Mouse (Mus musculus): Measurements from ENCODE around the gene Atad3a. TPM values are rescaled to one million over a fixed set of nuclear protein-coding genes. Genes with fewer than 3 reads are reported as not detected.
"Not testable (repeated sequence)": the region's sequence is repeated elsewhere in the genome, so short reads cannot be mapped to it uniquely, and the experiment has no call there.

The Atad3a gene
- polyA plus RNA-seq, 1 experiment from 2014 or later: 26.1 TPM

DNA sequence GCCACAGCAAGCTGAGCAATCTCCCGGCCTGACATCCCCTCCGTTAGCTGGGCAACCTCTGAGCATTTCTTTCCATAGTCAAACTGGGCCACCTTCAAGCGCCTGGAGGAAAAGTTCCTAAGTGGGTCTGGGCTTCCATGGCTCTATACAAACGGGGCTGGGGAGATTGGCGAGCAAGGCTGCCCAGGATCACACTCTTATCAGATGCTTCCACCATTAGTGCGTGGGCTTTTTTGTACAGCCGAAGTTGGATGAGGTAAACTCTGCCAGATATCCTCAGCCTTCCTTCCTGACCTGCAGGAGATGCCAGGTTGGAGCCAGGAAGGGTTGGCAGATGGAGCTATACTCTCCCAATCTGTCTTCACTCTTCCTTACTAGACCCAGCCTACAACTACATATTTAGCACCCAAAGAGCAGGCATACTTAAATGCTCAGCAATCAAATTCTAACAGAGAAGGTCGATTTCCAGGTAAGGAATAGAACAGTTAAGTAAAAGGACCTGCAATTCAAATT is 14.8 kb downstream of the Atad3a start:
- Histone ChIP-seq H3K9me3 (ENCODE audit: low read length) (no peaks in the 10 kb centered on the region), H3K27ac (ENCODE audit: low read length) (no peak overlapping the region), H3K27me3 (replicated peaks; ENCODE audit: insufficient read depth, low read length) (no peaks in the 10 kb centered on the region), H3K36me3 (ENCODE audit: insufficient read depth, low read length) (peaks cover 30% of the 10 kb centered on the region; the same call in 1 of the 2 replicates), H3K4me1 (ENCODE audit: insufficient read depth, low read depth, low read length) (no peaks in the 10 kb centered on the region), H3K4me3 (ENCODE audit: low read depth, low read length) (no peak overlapping the region), H3K4me2 (replicated peaks; ENCODE audit: low read depth, low read length) (no peak overlapping the region), H3K9ac (replicated peaks; ENCODE audit: low read depth) (no peak overlapping the region)
- ATAC-seq: no peak
- DNase-seq (ENCODE audit: low spot score): no peak
- 83% methylated on average over 8 of the region's 8 CpGs for WGBS
- TF ChIP-seq CTCF (IDR thresholded peaks at IDR 0.05): no peak
- TF ChIP-seq EP300 (IDR thresholded peaks at IDR 0.05): no peak

DNA sequence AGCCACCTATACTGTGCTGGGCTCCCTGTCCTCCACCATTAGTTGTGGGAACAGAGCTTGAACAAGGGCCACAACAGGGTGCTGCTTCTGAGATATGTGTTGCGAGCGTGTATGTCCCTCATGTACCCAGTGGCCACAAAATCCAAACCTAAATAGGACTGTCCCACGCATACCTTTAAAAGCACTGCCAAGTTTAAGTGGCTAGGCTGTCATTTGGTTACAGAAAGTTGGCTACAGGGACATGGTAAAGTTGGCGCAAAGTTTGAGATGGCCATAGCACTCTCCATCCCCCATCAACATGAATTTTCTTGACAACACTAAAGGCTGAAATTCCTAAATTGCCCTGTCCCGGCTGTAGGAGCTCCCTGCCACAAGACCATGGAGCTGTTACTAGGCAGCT is 15.8 kb downstream of the Atad3a start:
- Histone ChIP-seq H3K36me3 (ENCODE audit: insufficient read depth, low read length) (peaks cover 30% of the 10 kb centered on the region; the same call in 1 of the 2 replicates), H3K27ac (ENCODE audit: low read length) (no peak overlapping the region), H3K9ac (replicated peaks; ENCODE audit: low read depth) (no peak overlapping the region), H3K4me3 (ENCODE audit: low read depth, low read length) (no peak overlapping the region), H3K4me2 (replicated peaks; ENCODE audit: low read depth, low read length) (no peak overlapping the region), H3K9me3 (ENCODE audit: low read length) (no peaks in the 10 kb centered on the region), H3K4me1 (ENCODE audit: insufficient read depth, low read depth, low read length) (no peaks in the 10 kb centered on the region), H3K27me3 (replicated peaks; ENCODE audit: insufficient read depth, low read length) (no peaks in the 10 kb centered on the region)
- DNase-seq (ENCODE audit: low spot score): no peak
- 93% methylated on average over 5 of the region's 5 CpGs for WGBS
- TF ChIP-seq EP300 (IDR thresholded peaks at IDR 0.05) (no peak), CTCF (IDR thresholded peaks at IDR 0.05) (no peak)
- no peak for ATAC-seq

DNA sequence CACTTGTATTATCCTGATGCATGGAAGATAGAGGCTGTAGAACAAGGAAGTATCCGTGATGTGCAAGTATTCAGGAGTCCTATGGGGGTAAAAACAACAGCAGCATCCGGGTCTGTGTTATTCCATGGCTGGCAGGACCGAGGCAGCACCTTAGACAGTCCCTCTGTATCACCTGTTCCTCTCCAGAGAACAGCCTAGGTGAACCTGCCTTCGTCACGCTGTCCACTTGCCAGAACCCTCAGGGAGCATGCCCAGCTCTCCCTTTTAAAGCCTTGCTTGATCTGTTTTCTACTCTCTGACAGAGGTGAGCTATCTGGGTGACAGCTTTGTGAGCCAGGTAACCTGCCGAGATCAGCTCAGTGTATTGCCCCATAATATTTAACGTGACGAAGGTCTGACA is 16.4 kb downstream of the Atad3a start:
- H3K27me3 ChIP-seq (replicated peaks; ENCODE audit: insufficient read depth, low read length): no peaks in the 10 kb centered on the region
- H3K4me1 ChIP-seq (ENCODE audit: insufficient read depth, low read depth, low read length): no peaks in the 10 kb centered on the region
- TF ChIP-seq EP300 (IDR thresholded peaks at IDR 0.05) (no peak), CTCF (IDR thresholded peaks at IDR 0.05) (no peak)
- ATAC-seq: no peak
- no peak overlapping the region for H3K4me2 ChIP-seq (replicated peaks; ENCODE audit: low read depth, low read length)
- 86% methylated on average over 8 of the region's 8 CpGs for WGBS
- H3K4me3 ChIP-seq (ENCODE audit: low read depth, low read length): no peak overlapping the region
- H3K9me3 ChIP-seq (ENCODE audit: low read length): no peaks in the 10 kb centered on the region
- no peak overlapping the region for H3K27ac ChIP-seq (ENCODE audit: low read length)
- peaks cover 23% of the 10 kb centered on the region; the same call in 1 of the 2 replicates for H3K36me3 ChIP-seq (ENCODE audit: insufficient read depth, low read length)
- DNase-seq (ENCODE audit: low spot score): no peak
- no peak overlapping the region for H3K9ac ChIP-seq (replicated peaks; ENCODE audit: low read depth)

DNA sequence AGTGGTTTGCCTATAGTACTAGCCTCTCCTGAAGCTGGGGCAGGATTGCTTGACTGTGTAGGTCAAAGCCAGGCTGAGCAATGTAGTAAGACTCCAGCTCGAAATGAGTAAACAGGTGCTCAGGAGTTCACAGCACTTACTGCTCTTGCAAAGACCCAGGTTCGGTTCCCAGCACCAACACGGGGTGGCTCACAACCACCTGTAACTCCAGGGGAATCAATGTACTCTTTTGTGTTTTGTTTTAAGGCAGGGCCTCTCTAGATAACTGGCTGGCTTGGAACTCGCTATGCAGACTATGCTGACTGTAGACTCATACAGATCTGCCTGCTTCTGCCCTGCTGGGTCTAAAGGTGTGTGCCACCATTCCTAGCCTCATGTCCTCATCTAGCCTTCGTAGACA is 18.2 kb downstream of the Atad3a start:
- H3K27ac ChIP-seq (ENCODE audit: low read length): no peak overlapping the region
- TF ChIP-seq CTCF (IDR thresholded peaks at IDR 0.05) (no peak), EP300 (IDR thresholded peaks at IDR 0.05) (no peak)
- no peaks in the 10 kb centered on the region for H3K4me1 ChIP-seq (ENCODE audit: insufficient read depth, low read depth, low read length)
- H3K36me3 ChIP-seq (ENCODE audit: insufficient read depth, low read length): peaks cover 11% of the 10 kb centered on the region; the same call in 1 of the 2 replicates
- WGBS: 94% methylated on average over 5 of the region's 5 CpGs
- no peaks in the 10 kb centered on the region for H3K27me3 ChIP-seq (replicated peaks; ENCODE audit: insufficient read depth, low read length)
- H3K9ac ChIP-seq (replicated peaks; ENCODE audit: low read depth): no peak overlapping the region
- H3K4me3 ChIP-seq (ENCODE audit: low read depth, low read length): no peak overlapping the region
- no peak for ATAC-seq
- H3K4me2 ChIP-seq (replicated peaks; ENCODE audit: low read depth, low read length): no peak overlapping the region
- H3K9me3 ChIP-seq (ENCODE audit: low read length): no peaks in the 10 kb centered on the region
- no peak for DNase-seq (ENCODE audit: low spot score)

DNA sequence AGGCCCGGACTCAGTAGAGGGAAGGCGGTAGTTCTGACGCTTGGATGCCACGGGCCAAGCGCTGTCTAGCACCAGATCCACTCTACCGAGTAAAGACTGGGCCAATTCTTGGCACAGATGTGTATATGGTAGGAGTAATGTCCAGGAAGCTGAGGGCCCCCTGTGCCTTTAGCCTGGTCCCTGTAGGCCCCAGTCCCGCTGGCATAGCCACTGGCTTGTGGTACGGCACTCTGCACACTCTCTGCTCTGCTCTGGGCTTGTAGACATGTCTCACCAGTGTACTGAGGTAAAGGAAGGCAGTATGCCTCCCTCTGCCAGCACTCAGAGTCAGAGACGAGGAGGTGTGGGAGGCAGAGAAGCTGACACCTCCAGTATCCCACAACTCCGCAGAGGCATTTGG is 20.2 kb downstream of the Atad3a start:
- not testable (repeated sequence) for H3K4me1 ChIP-seq (ENCODE audit: insufficient read depth, low read depth, low read length); H3K4me3 ChIP-seq (ENCODE audit: low read depth, low read length); H3K4me2 ChIP-seq (replicated peaks; ENCODE audit: low read depth, low read length); ATAC-seq; H3K27ac ChIP-seq (ENCODE audit: low read length); H3K27me3 ChIP-seq (replicated peaks; ENCODE audit: insufficient read depth, low read length); H3K9ac ChIP-seq (replicated peaks; ENCODE audit: low read depth); H3K36me3 ChIP-seq (ENCODE audit: insufficient read depth, low read length); DNase-seq (ENCODE audit: low spot score); H3K9me3 ChIP-seq (ENCODE audit: low read length)
- 83% methylated on average over 10 of the region's 10 CpGs for WGBS

DNA sequence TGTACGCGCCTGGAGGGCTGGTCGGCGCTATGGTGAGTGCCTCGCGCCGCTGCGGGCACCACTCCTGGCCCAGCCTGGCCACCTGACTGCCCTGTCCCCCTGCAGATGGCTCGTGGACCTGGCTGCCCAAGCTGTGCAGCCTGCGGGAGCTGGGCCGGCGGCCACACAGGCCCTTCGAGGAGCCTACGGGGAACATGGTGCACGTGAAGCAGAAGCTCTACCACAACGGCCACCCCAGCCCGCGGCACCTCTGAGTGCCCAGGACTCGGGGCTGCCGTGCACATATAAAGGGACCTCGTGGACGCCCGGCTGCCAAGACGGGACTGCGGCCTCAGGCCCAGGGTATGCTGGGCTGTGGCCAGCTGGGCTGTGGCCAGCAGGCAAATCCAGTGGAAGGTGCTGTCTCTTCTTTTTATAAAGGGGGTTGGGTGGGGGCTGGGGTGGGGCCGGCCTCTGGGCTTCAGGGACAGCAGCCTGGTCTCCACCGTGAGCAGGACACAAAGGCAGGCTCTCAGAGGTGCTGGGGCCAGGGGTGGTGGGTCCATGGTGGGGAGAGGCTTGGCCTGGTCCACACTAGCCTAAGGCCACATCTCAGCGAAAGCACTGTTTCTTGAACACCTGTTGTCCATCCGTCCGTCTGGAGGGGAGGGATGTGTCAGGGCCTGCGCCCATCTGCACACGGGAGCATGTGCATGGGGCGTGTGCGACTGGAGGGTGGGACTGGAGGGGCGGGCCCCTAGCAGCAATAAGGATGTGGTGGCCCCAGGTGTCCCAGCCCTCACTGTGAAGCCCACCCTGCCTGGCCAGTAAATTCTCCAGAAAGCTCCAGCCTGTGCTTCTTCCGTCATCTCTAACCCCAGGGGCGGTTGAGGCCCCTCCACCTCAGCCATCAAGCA is 20.9 kb downstream of the Atad3a start:
- Histone ChIP-seq H3K4me1 (ENCODE audit: insufficient read depth, low read depth, low read length) (peaks cover 6% of the 10 kb centered on the region; the same call in 1 of the 2 replicates), H3K9ac (replicated peaks; ENCODE audit: low read depth) (no peak overlapping the region), H3K36me3 (ENCODE audit: insufficient read depth, low read length) (peaks cover 4% of the 10 kb centered on the region; the same call in 1 of the 2 replicates), H3K27me3 (replicated peaks; ENCODE audit: insufficient read depth, low read length) (no peaks in the 10 kb centered on the region), H3K27ac (ENCODE audit: low read length) (no peak overlapping the region), H3K9me3 (ENCODE audit: low read length) (no peaks in the 10 kb centered on the region), H3K4me2 (replicated peaks; ENCODE audit: low read depth, low read length) (no peak overlapping the region), H3K4me3 (ENCODE audit: low read depth, low read length) (no peak overlapping the region)
- DNase-seq (ENCODE audit: low spot score): no peak
- WGBS: 77% methylated on average over 33 of the region's 37 CpGs
- TF ChIP-seq CTCF (IDR thresholded peaks at IDR 0.05) (no peak), EP300 (IDR thresholded peaks at IDR 0.05) (no peak)
- ATAC-seq: no peak

Measured in lung, postnatal 0 days (tissue).